Mouse (Mus musculus) G1E-ER4 (cell line): ENCODE results near the gene Kir3dl1. TPM values are rescaled to one million over a fixed set of nuclear protein-coding genes. Genes with fewer than 3 reads are reported as not detected.
"Not testable (repeated sequence)": the region's sequence is repeated elsewhere in the genome, so short reads cannot be mapped to it uniquely, and the experiment has no call there.

Source experiments
- GATA1 ChIP-seq: IDR thresholded peaks from one replicate; pipeline ENCODE4 v1.8.0; 2012; ENCODE audit warnings: low read length, inconsistent platforms
- polyA plus RNA-seq: library from polyadenylated mRNA; stranded (reverse); fragments of >175 nt; gene quantifications from 2 replicates; pipeline ENCODE4 v1.2.3, GENCODE M21; 2012

Kir3dl1 gene
- not detected in 2 replicates for polyA plus RNA-seq

GRCm38 (mm10) chrX:136517699-136518098 lies at the start of gene Kir3dl1:
Gene Kir3dl1 (plus strand): TSS chrX:136517999.
- not testable (repeated sequence) for TF ChIP-seq GATA1

- not testable (repeated sequence) for TF ChIP-seq GATA1
Observed at GRCm38 (mm10) chrX:136543956-136544355, 26.2 kb downstream of the Kir3dl1 start, which contains the start of gene Kir3dl2. Gene Kir3dl2 (minus strand): TSS chrX:136544056.

Other genes with a start within 250 kb of the Kir3dl1 start
- gene Bex3, start 247.7 kb upstream of the Kir3dl1 start, polyA plus RNA-seq = 460 and 610 TPM in 2 replicates
- gene Kir3dl2, start 26.1 kb downstream of the Kir3dl1 start, polyA plus RNA-seq = not detected in 2 replicates
- gene Tceal3, start 72.8 kb downstream of the Kir3dl1 start, polyA plus RNA-seq = not detected in 2 replicates
- gene Tceal1, start 190.0 kb downstream of the Kir3dl1 start, polyA plus RNA-seq = not detected in 2 replicates
- 480 and 619 TPM in 2 replicates for gene Morf4l2, start 225.7 kb downstream of the Kir3dl1 start, polyA plus RNA-seq